Mouse (Mus musculus) cerebellum, adult 2 months (tissue): ENCODE measurements around the gene Olfr544. TPM values are rescaled to one million over a fixed set of nuclear protein-coding genes. Genes with fewer than 3 reads are reported as not detected.

Experiments used
- DNase-seq, 2 experiments: peaks; one replicate each; pipeline ENCODE4 v3.0.0; 2021
- H3K27ac ChIP-seq: fragments of 200-500 bp; 2 replicates; pipeline ENCODE4 v1.5.1; 2012; ENCODE audit warnings: low read length, control low read depth, inconsistent platforms; ENCODE audit not compliant: insufficient read depth
- H3K27me3 ChIP-seq: fragments of 200-500 bp; 2 replicates; pipeline ENCODE4 v1.6.1; 2012; ENCODE audit warnings: inconsistent platforms, mild to moderate bottlenecking, low read length, moderate library complexity; ENCODE audit not compliant: control insufficient read depth, insufficient read depth
- H3K4me1 ChIP-seq: fragments of 200-500 bp; 2 replicates; pipeline ENCODE4 v1.6.1; 2011; ENCODE audit warnings: low read length; ENCODE audit not compliant: control insufficient read depth, insufficient read depth
- H3K4me3 ChIP-seq: fragments of 200-500 bp; replicated peaks from 2 replicates; pipeline ENCODE3; 2011; ENCODE audit warnings: mild to moderate bottlenecking, low read depth, low read length, control low read depth; ENCODE audit not compliant: insufficient read depth
- CTCF ChIP-seq: fragments of 200-500 bp; IDR thresholded peaks from 2 replicates; pipeline ENCODE4 v1.5.1; 2011; ENCODE audit warnings: low read depth, mild to moderate bottlenecking, control low read depth, low read length, moderate library complexity, borderline replicate concordance; ENCODE audit not compliant: insufficient read depth
- POLR2A ChIP-seq: fragments of 200-500 bp; IDR thresholded peaks from 2 replicates; pipeline ENCODE4 v1.6.1; 2011; ENCODE audit warnings: low read length, control low read depth, borderline replicate concordance; ENCODE audit not compliant: insufficient read depth
- WGBS: fragments of 180-500 bp; shearing (Covaris S2); methylation state at CpG from one replicate; pipeline ENCODE4 v1.1.7; 2018; 5-methylcytosine and 5-hydroxymethylcytosine counted together
- polyA plus RNA-seq: library from polyadenylated mRNA; depleted of rRNA; stranded (reverse); fragments of >200 nt; gene quantifications from 2 replicates; pipeline ENCODE4 v1.2.3, GENCODE M21; 2012; rRNA removed

The Olfr544 gene
- polyA plus RNA-seq, result not detected in 2 replicates

DNA sequence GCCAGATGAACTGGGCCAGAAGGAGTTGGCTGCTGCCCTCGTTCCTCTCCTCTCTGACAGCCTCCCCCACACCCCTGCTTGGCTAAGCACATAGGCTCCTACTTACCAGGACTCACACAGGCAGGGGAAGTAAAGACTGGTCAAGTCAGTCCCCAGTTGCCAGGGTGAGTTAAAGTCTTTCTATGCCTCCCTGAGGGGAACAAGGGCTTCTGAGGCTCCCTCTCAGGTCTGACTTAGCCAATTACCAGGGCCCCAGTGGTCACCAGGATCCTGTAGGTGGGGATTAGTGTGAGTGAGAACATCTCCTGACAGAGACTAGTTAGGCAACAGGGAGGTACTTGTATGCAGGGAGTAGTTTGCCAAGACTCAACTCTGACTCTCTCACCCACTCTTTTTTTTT, at the start of gene Olfr544:
Gene Olfr544 (minus strand): TSS at position 153 of the 400 bp plus-strand sequence.
- no peak within 1 kb of the TSS for H3K4me3 ChIP-seq
- TF ChIP-seq POLR2A (no peak), CTCF (no peak)
- H3K27me3 ChIP-seq, result no peaks in the 10 kb centered on the region
- DNase-seq, result no peak
- H3K27ac ChIP-seq, result no peak within 1 kb of the TSS
- H3K4me1 ChIP-seq, result no peaks in the 10 kb centered on the region
- WGBS, result 4% methylated on average over 1 of the region's 1 CpGs

DNA sequence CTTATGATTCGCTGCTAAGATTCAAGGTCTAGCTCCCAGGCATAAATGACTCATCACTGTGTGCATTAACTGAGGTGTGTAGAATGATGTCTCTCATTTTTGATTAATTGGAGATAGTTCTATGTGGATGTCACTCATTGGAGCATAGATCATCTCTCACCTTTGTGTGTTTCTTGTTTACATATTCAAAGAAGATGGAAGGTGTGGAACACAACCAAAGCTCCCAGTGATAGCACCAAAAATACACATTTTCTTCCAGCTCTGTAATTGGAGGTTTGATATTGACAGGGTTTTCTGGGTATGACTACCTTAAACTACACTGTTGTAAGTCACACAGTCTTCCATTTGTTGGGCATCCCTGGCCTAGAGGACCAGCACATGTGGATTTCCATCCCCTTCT, 46.3 kb upstream of the Olfr544 start, which contains the start of gene Olfr547:
Gene Olfr547 (plus strand): TSS at position 301 of the 400 bp plus-strand sequence.
- WGBS, result 75% methylated on average over 1 of the region's 1 CpGs
- H3K27me3 ChIP-seq, result no peaks in the 10 kb centered on the region; the same call in 1 of the 2 replicates
- H3K4me3 ChIP-seq, result no peak within 1 kb of the TSS
- no peak for TF ChIP-seq CTCF
- no peak within 1 kb of the TSS for H3K27ac ChIP-seq
- no peaks in the 10 kb centered on the region for H3K4me1 ChIP-seq
- no peak for DNase-seq

DNA sequence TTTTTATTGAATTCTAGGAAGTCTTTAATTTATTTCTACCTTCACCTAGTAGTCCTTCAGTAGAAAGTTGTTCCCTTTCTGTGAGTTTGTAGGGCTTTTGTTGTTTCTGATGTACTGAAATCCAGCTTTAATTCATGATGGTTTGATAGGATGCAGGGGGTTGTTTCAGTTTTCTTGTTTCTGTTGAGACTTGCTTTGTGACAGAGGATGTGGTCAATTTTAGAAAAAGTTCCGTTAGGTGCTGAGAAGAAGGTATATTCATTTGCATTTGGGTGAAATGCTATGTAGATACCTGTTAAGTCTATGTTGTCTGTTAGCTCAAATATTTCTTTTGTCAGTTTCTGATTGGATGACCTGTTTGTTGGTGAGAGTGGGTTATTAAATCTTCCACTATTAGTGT, 40.9 kb upstream of the Olfr544 start:
- no peaks in the 10 kb centered on the region; the same call in 1 of the 2 replicates for H3K27me3 ChIP-seq
- no peak overlapping the region for H3K4me3 ChIP-seq
- 88% methylated on average over 1 of the region's 1 CpGs for WGBS
- TF ChIP-seq POLR2A, result no peak
- no peak for TF ChIP-seq CTCF
- DNase-seq, result no peak
- H3K4me1 ChIP-seq, result no peaks in the 10 kb centered on the region
- H3K27ac ChIP-seq, result no peak overlapping the region

DNA sequence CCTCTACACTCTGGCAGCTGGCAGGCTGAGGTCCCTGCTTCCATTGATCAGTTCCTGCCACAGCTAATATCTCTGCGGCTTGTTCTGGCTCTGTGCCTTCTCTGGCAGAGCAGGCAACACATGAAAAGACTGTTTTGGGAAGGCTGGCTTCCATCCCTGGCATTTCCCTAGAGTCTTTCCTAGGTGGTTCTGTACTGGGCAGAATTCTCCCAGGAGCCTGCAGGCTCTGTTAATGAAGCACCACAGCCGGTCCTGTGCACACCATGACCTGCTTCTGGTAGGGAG, 28.9 kb upstream of the Olfr544 start:
- no peak overlapping the region for H3K4me3 ChIP-seq
- H3K4me1 ChIP-seq, result peaks cover 4% of the 10 kb centered on the region; the same call in 1 of the 2 replicates
- H3K27me3 ChIP-seq, result no peaks in the 10 kb centered on the region
- 6% methylated on average over 2 of the region's 2 CpGs for WGBS
- no peak overlapping the region for H3K27ac ChIP-seq
- peak in 1 of 2 experiments; percentile 34 for DNase-seq
- TF ChIP-seq CTCF (no peak), POLR2A (no peak)

DNA sequence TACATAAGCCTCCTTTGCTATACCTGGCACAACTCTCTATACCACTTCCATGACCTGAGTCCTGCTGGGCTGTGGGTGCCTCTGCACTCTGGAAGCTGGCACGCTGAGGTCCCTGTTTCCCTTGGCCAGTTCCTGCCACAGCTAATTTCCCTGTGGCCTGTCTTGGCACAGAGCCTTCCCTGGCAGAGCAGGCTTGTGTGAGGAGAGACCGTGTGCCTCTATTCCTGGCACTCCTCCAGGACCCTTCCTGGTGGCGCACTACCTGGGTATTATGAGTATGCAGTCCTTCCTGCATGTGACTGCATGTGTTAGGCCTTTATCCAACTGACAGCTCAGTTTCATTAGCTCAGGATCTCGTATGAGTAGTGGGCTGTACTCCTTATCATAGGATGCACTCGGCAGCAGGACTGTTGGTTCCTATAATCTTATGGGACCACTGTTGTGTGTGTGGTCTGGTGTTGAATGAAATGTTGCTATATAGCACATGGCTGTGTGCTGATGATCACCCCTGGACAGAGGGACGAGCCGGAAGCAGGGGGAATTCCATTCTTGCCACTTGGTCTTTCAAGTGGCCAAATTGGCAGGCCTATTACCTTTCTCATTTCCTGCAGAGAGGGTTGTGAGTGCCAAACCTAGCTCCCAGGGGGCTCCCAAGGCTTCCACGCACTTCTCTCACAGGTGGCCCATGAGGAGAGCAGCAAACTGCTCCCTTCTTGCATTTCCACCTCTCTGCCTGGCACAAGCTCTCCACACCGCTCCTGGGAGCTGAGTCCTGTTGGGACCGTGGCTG, 28.3 kb upstream of the Olfr544 start:
- Histone ChIP-seq H3K4me3 (no peak overlapping the region), H3K27ac (no peak overlapping the region), H3K4me1 (peaks cover 4% of the 10 kb centered on the region; the same call in 1 of the 2 replicates), H3K27me3 (no peaks in the 10 kb centered on the region)
- WGBS, result 11% methylated on average over 10 of the region's 10 CpGs
- DNase-seq, result peak; percentile 50 to 62
- TF ChIP-seq POLR2A (no peak), CTCF (no peak)

DNA sequence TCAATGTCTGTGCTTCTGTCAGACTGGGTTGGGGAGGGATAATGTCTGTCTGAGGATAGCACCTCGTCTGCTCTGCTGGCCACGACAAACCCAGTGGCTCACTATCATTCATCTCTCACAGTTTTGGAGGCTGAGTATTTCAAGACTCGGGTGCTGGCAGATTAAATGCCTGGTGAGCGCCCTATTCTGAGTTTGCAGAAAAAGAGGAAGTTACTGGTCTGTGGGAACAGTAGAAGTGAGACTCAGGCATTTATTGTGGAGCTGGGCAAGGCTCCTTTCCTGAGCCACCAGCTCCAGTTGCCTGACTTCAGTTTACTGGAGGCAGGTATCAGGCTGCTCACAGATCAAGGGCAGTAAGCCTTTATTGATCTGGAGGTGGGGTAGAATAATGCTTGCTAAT, 26.0 kb upstream of the Olfr544 start:
- Histone ChIP-seq H3K4me1 (peaks cover 4% of the 10 kb centered on the region; the same call in 1 of the 2 replicates), H3K27me3 (no peaks in the 10 kb centered on the region), H3K4me3 (no peak overlapping the region), H3K27ac (no peak overlapping the region)
- no peak for DNase-seq
- WGBS, result 85% methylated on average over 4 of the region's 4 CpGs
- TF ChIP-seq CTCF (no peak), POLR2A (no peak)

DNA sequence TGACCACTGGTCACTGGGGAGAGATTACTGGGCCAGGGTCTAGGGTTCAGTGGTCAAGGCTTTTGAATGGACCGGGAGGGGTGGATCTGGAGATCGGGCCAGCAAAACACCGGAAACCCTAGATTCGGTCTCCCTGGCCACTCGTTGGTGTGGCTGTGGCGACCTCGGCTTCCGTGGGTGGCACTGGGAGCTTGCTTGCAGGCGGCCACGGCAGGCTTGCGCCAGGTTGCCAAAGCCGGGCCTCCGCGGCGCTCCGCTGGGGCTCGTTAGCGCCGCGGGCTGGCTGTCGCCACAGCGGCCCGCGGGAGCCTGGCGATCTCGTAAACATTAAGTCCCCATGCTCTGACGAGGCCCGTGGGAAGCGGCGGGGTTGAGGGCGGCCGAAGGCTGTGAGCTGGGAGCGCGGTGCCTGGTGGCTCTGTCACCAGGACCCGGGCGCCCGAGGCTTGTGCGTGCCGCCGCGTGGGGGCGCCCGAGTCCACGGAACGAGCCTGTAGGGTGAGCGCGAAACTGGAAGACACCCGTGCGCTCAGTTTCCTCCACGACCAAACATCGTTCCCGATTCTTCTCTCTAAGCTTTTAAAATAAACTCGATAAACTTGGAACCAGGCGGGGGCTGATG, 24.8 kb upstream of the Olfr544 start:
- peaks cover 4% of the 10 kb centered on the region; the same call in 1 of the 2 replicates for H3K4me1 ChIP-seq
- no peak for TF ChIP-seq POLR2A
- peak; percentile 81 for TF ChIP-seq CTCF
- H3K4me3 ChIP-seq, result peak overlapping the region; percentile 38
- H3K27me3 ChIP-seq, result no peaks in the 10 kb centered on the region
- H3K27ac ChIP-seq, result no peak overlapping the region
- DNase-seq, result peak; percentile 80 to 87
- 1% methylated on average over 54 of the region's 54 CpGs for WGBS

DNA sequence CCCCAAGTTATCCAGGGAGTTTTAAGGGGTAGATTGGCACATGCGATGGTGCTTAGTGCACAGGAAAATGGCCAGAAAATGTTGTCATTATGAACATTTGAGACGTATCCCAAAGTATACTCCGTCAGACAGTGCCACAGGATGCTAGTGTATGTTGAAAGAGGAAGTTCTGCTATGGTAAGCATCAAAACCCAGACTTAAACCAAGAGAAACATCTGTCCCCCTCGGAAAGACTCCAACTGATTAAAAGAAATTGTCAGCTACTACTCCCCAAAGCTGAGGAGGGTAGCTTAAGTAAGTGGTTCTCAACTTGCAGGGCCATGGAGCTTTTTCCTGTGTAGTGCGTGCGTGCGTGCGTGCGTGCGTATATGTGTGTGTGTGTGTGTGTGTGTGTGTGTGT, 23.8 kb upstream of the Olfr544 start:
- 95% methylated on average over 10 of the region's 10 CpGs for whole genome bisulfite sequencing
- Histone ChIP-seq H3K4me1 (peaks cover 3% of the 10 kb centered on the region; the same call in 1 of the 2 replicates), H3K27ac (no peak overlapping the region), H3K27me3 (no peaks in the 10 kb centered on the region), H3K4me3 (no peak overlapping the region)
- TF ChIP-seq POLR2A, result no peak
- TF ChIP-seq CTCF, result no peak
- DNase-seq, result no peak
